ENCODE assay signal across 8 mouse cellular contexts in genomic region chr17:29464519-29465140, GRCm38 (mm10). TPM values are rescaled to one million over a fixed set of nuclear protein-coding genes. Genes with fewer than 3 reads are reported as not detected.
DNase-seq lines count a peak whose midpoint lies in the region; ATAC-seq and TF ChIP-seq lines count a peak whose summit lies in the region.

No protein-coding gene starts in this region.

- H3K9me3 ChIP-seq in forebrain, embryonic 14.5 days (replicated peaks; ENCODE audit: control insufficient read depth, low read length), result no peaks in the 10 kb centered on the region
- H3K9me3 ChIP-seq in liver, embryonic 11.5 days (ENCODE audit: control insufficient read depth, low read length), result no peaks in the 10 kb centered on the region
- no peaks in the 10 kb centered on the region for H3K9me3 ChIP-seq in stomach, embryonic 15.5 days

- H3K4me1 ChIP-seq in liver, adult 2 months (ENCODE audit: control insufficient read depth, insufficient read depth, low read length), result peaks cover 10% of the 10 kb centered on the region
- H3K4me1 ChIP-seq in forebrain, embryonic 14.5 days (ENCODE audit: control insufficient read depth, insufficient read depth, low read length), result peaks cover 24% of the 10 kb centered on the region
- peaks cover 37% of the 10 kb centered on the region for H3K4me1 ChIP-seq in liver, embryonic 11.5 days (replicated peaks; ENCODE audit: control insufficient read depth, insufficient read depth, low read length)
- H3K4me1 ChIP-seq in stomach, embryonic 15.5 days, result peaks cover 17% of the 10 kb centered on the region

- peak overlapping the region; percentile 53 for H3K4me2 ChIP-seq in forebrain, embryonic 14.5 days (ENCODE audit: low read length)
- peak overlapping the region; percentile 54 for H3K4me2 ChIP-seq in liver, embryonic 11.5 days
- H3K4me2 ChIP-seq in stomach, embryonic 15.5 days, result peak overlapping the region; percentile 54

- DNase-seq in liver, adult 2 months (ENCODE audit: extremely low read depth, low read depth, low spot score), result peak; percentile 39
- DNase-seq in liver, result no peak
- DNase-seq in forebrain, embryonic 14.5 days (ENCODE audit: low spot score), result no peak
- DNase-seq in liver, embryonic 11.5 days (ENCODE audit: low spot score), result no peak
- DNase-seq in ovary, postnatal 36 days (ENCODE audit: low spot score), result no peak
- no peak for DNase-seq in gastrocnemius, postnatal 25 days
- no peak for DNase-seq in testis, postnatal 14 days (ENCODE audit: low spot score)

- 43% methylated on average over 17 of the region's 17 CpGs for WGBS in liver, adult 2 months
- 9% methylated on average over 17 of the region's 17 CpGs for WGBS in forebrain, embryonic 14.5 days
- 12% methylated on average over 17 of the region's 17 CpGs for WGBS in liver, embryonic 11.5 days
- WGBS in stomach, embryonic 15.5 days, result 15% methylated on average over 17 of the region's 17 CpGs

- no peak overlapping the region for H3K27ac ChIP-seq in liver, adult 2 months (replicated peaks; ENCODE audit: insufficient read depth, low read depth, low read length)
- peak overlapping the region; percentile 65; the same call in 1 of the 2 replicates for H3K27ac ChIP-seq in forebrain, embryonic 14.5 days (ENCODE audit: low read depth, low read length)
- peak overlapping the region; percentile 71; the same call in 1 of the 2 replicates for H3K27ac ChIP-seq in liver, embryonic 11.5 days (ENCODE audit: low read depth, low read length)
- peak overlapping the region; percentile 88 for H3K27ac ChIP-seq in stomach, embryonic 15.5 days

- H3K36me3 ChIP-seq in liver, adult 2 months (ENCODE audit: control insufficient read depth, insufficient read depth, low read length), result no peaks in the 10 kb centered on the region
- no peaks in the 10 kb centered on the region for H3K36me3 ChIP-seq in forebrain, embryonic 14.5 days (ENCODE audit: control insufficient read depth, insufficient read depth, low read length)
- no peaks in the 10 kb centered on the region for H3K36me3 ChIP-seq in liver, embryonic 11.5 days (ENCODE audit: control insufficient read depth, insufficient read depth, low read length)
- H3K36me3 ChIP-seq in stomach, embryonic 15.5 days, result no peaks in the 10 kb centered on the region

- no peak overlapping the region for H3K9ac ChIP-seq in liver, adult 2 months (ENCODE audit: low read depth, low read length)
- H3K9ac ChIP-seq in forebrain, embryonic 14.5 days (ENCODE audit: low read length), result no peak overlapping the region; the same call in 1 of the 2 replicates
- no peak overlapping the region for H3K9ac ChIP-seq in liver, embryonic 11.5 days (ENCODE audit: low read depth, low read length)
- H3K9ac ChIP-seq in stomach, embryonic 15.5 days, result no peak overlapping the region

- TF ChIP-seq CTCF in liver, adult 2 months (IDR thresholded peaks at IDR 0.05; ENCODE audit: low read depth, low read length), result no peak

- no peak overlapping the region for H3K4me3 ChIP-seq in liver, adult 2 months (ENCODE audit: insufficient read depth, low read depth, low read length)
- peak overlapping the region; percentile 25 for H3K4me3 ChIP-seq in forebrain, embryonic 14.5 days (ENCODE audit: low read depth, low read length)
- H3K4me3 ChIP-seq in liver, embryonic 11.5 days (ENCODE audit: low read depth, low read length), result no peak overlapping the region
- peak overlapping the region; percentile 23 for H3K4me3 ChIP-seq in stomach, embryonic 15.5 days (replicated peaks)

- ATAC-seq in forebrain, embryonic 14.5 days, result no peak
- ATAC-seq in liver, embryonic 11.5 days (replicated peaks; ENCODE audit: low FRiP score), result no peak
- no peak for ATAC-seq in stomach, embryonic 15.5 days (ENCODE audit: insufficient read depth, low FRiP score, low read depth)

- no peaks in the 10 kb centered on the region for H3K27me3 ChIP-seq in liver, adult 2 months (ENCODE audit: control insufficient read depth, insufficient read depth, low read length)
- H3K27me3 ChIP-seq in forebrain, embryonic 14.5 days (replicated peaks; ENCODE audit: control insufficient read depth, insufficient read depth, low read length), result no peaks in the 10 kb centered on the region
- peaks cover 54% of the 10 kb centered on the region for H3K27me3 ChIP-seq in liver, embryonic 11.5 days (replicated peaks; ENCODE audit: control insufficient read depth, insufficient read depth, low read length)
- no peaks in the 10 kb centered on the region for H3K27me3 ChIP-seq in stomach, embryonic 15.5 days (replicated peaks)

- no peaks in the 10 kb centered on the region for H3K79me2 ChIP-seq in liver, adult 2 months (ENCODE audit: control insufficient read depth, insufficient read depth, low read length)

- no peak for TF ChIP-seq POLR2A in liver, adult 2 months (IDR thresholded peaks at IDR 0.05; ENCODE audit: extremely low read depth, insufficient read depth, low read length)

RNA-seq across cellular contexts. Expression of gene Pim1, which starts 25.9 kb away (rescaled TPM):
- 8.9 and 9.5 TPM in 2 replicates for total RNA-seq in liver, adult 2 months (2014; rRNA removed)
- polyA plus RNA-seq in liver, adult 2 months (2012; rRNA removed), result 16.0 and 16.4 TPM in 2 replicates
- 11.4 and 15.7 TPM in 2 replicates for polyA plus RNA-seq in forebrain, embryonic 14.5 days (2014; fragmentation: Nextera tagmentation; extraction: Ambion mirVana)
- polyA plus RNA-seq in liver, embryonic 11.5 days (2014; fragmentation: Nextera tagmentation; extraction: Ambion mirVana), result 41.6 and 47.0 TPM in 2 replicates
- polyA plus RNA-seq in stomach, embryonic 15.5 days (2015; fragmentation: Nextera tagmentation; extraction: Ambion mirVana), result 11.5 and 20.9 TPM in 2 replicates
- total RNA-seq in gastrocnemius, postnatal 25 days (2021), result 10 to 100 TPM; 11.1 to 17.5 TPM

Comparison
In these comparisons a context has a peak if more than half of its experiments do, and no peak if none do; other contexts are left out.
1. H3K4me3 ChIP-seq: peak in forebrain, embryonic 14.5 days (single experiment) and stomach, embryonic 15.5 days (single experiment); none in liver, adult 2 months (single experiment) and liver, embryonic 11.5 days (single experiment).
2. Peak in every context shown above with its lines, with median percentiles within 50 percentile points of each other: H3K4me2 ChIP-seq.